Mouse (Mus musculus) bone marrow macrophage, adult 2 months (primary cell): ENCODE data around the gene Srsf5. TPM values are rescaled to one million over a fixed set of nuclear protein-coding genes. Genes with fewer than 3 reads are reported as not detected.
"Not testable (repeated sequence)": the region's sequence is repeated elsewhere in the genome, so short reads cannot be mapped to it uniquely, and the experiment has no call there.

Experiments
- H3K27ac ChIP-seq: 2 replicates; pipeline ENCODE4 v1.5.1; 2012; ENCODE audit warnings: low read depth, low read length; ENCODE audit not compliant: insufficient read depth
- H3K4me1 ChIP-seq: 2 replicates; pipeline ENCODE4 v1.6.1; 2012; ENCODE audit warnings: low read length; ENCODE audit not compliant: control insufficient read depth, insufficient read depth
- H3K4me3 ChIP-seq: 2 replicates; pipeline ENCODE4 v1.5.1; 2012; ENCODE audit warnings: mild to moderate bottlenecking, low read length, moderate library complexity; ENCODE audit not compliant: insufficient read depth
- CTCF ChIP-seq: IDR thresholded peaks from 2 replicates; pipeline ENCODE4 v1.5.1; 2012; ENCODE audit warnings: low read depth, mild to moderate bottlenecking, low read length, moderate library complexity
- POLR2A ChIP-seq: IDR thresholded peaks from 2 replicates; pipeline ENCODE4 v1.6.1; 2012; ENCODE audit warnings: mild to moderate bottlenecking, low read depth, low read length, borderline replicate concordance
- polyA plus RNA-seq: library from polyadenylated mRNA; stranded (reverse); fragments of >200 nt; gene quantifications from 2 replicates; pipeline ENCODE4 v1.2.4, GENCODE M21; 2012; ENCODE audit not compliant: missing spikeins, insufficient read depth, insufficient read length

The Srsf5 gene
- polyA plus RNA-seq, 1 experiment: 556 TPM

GRCm38 (mm10) chr12:80948202-80948601, 2.9 kb downstream of the Srsf5 start:
- peaks cover 12% of the 10 kb centered on the region for H3K4me1 ChIP-seq
- H3K27ac ChIP-seq: no peak overlapping the region
- no peak for TF ChIP-seq POLR2A
- TF ChIP-seq CTCF: no peak
- no peak overlapping the region for H3K4me3 ChIP-seq

- H3K4me3 ChIP-seq, H3K27ac ChIP-seq: not testable (repeated sequence)
- H3K4me1 ChIP-seq: peaks cover 12% of the 10 kb centered on the region
Measured at GRCm38 (mm10) chr12:80949603-80950002, 4.3 kb downstream of the Srsf5 start.

- H3K4me1 ChIP-seq: peaks cover 12% of the 10 kb centered on the region
Measured at GRCm38 (mm10) chr12:80951640-80952219, 6.4 kb downstream of the Srsf5 start.

GRCm38 (mm10) chr12:80952526-80952925, 7.2 kb downstream of the Srsf5 start:
- H3K27ac ChIP-seq: no peak overlapping the region
- TF ChIP-seq POLR2A (no peak), CTCF (no peak)
- H3K4me3 ChIP-seq: no peak overlapping the region
- peaks cover 7% of the 10 kb centered on the region for H3K4me1 ChIP-seq

More at GRCm38 (mm10) chr12:80951640-80952219, 6.4 kb downstream of the Srsf5 start:
- TF ChIP-seq CTCF: no peak
- no peak for TF ChIP-seq POLR2A
- no peak overlapping the region for H3K4me3 ChIP-seq
- no peak overlapping the region for H3K27ac ChIP-seq

- Histone ChIP-seq H3K4me1 (peaks cover 2% of the 10 kb centered on the region; the same call in 1 of the 2 replicates), H3K27ac (no peak overlapping the region), H3K4me3 (no peak overlapping the region)
- no peak for TF ChIP-seq POLR2A
- TF ChIP-seq CTCF: no peak
Measured at GRCm38 (mm10) chr12:80956039-80956438, 10.7 kb downstream of the Srsf5 start.

GRCm38 (mm10) chr12:80957961-80958360, 12.7 kb downstream of the Srsf5 start:
- TF ChIP-seq CTCF: no peak
- no peak for TF ChIP-seq POLR2A
- Histone ChIP-seq H3K27ac (no peak overlapping the region), H3K4me1 (no peaks in the 10 kb centered on the region), H3K4me3 (no peak overlapping the region)

GRCm38 (mm10) chr12:80962566-80962965, 17.3 kb downstream of the Srsf5 start:
- Histone ChIP-seq H3K4me1 (no peaks in the 10 kb centered on the region), H3K27ac (no peak overlapping the region), H3K4me3 (no peak overlapping the region)
- TF ChIP-seq CTCF (no peak), POLR2A (no peak)

- TF ChIP-seq CTCF (no peak), POLR2A (no peak)
- Histone ChIP-seq H3K4me1 (no peaks in the 10 kb centered on the region), H3K27ac (no peak overlapping the region), H3K4me3 (no peak overlapping the region)
Measured at GRCm38 (mm10) chr12:80966059-80966838, 20.9 kb downstream of the Srsf5 start.

- Histone ChIP-seq H3K4me1 (no peaks in the 10 kb centered on the region), H3K27ac (no peak overlapping the region), H3K4me3 (no peak overlapping the region)
- TF ChIP-seq CTCF (no peak), POLR2A (no peak)
Measured at GRCm38 (mm10) chr12:80967918-80968317, 22.6 kb downstream of the Srsf5 start.

- no peak for TF ChIP-seq POLR2A
- TF ChIP-seq CTCF: no peak
- no peak within 1 kb of the TSS for H3K4me3 ChIP-seq
- no peak within 1 kb of the TSS for H3K27ac ChIP-seq
- H3K4me1 ChIP-seq: no peaks in the 10 kb centered on the region
Measured at GRCm38 (mm10) chr12:80968605-80969004, 23.3 kb downstream of the Srsf5 start, which contains the start of gene Slc10a1. TSS of gene Slc10a1 (minus strand) at chr12:80968705.
